Mouse (Mus musculus): ENCODE results near the gene Dclk1. TPM values are rescaled to one million over a fixed set of nuclear protein-coding genes. Genes with fewer than 3 reads are reported as not detected.

Gene Dclk1
- polyA plus RNA-seq, 2 experiments, result 23.3 to 66.2 TPM

DNA sequence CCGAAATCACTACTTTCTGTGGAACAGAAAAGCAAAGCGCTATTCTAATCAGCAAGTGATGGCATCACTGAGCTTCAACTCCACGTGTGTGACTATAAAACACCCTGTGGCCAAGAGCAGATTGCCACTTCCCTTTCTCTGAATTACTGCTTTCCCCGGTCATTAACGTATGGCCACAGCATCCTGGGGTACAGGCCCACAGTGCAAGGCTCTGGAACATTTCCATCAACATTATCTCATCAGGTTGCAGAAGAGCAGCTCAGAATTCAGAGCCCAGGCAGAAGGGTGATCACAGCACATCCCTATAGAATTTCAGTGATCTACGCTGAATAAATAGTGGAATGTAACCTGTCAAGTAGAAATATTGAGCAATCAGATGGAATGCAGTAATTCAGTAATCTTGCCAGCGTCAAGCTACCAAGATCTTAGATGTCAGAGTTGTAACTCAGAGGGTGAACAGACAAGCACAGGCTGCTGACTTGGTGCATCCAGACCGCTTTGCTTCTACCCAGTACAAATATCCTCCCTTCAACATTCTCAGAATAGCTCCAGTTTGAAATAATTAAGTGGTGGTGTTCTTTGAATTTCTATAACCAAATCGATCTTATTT lies 293.5 kb downstream of the Dclk1 start:
- peak; percentile 16 for DNase-seq (ENCODE audit: low spot score)
- Histone ChIP-seq H3K9me3 (ENCODE audit: control insufficient read depth, low read length) (no peaks in the 10 kb centered on the region), H3K4me3 (replicated peaks; ENCODE audit: low read length) (no peak overlapping the region), H3K27me3 (ENCODE audit: control insufficient read depth, insufficient read depth, low read length) (no peaks in the 10 kb centered on the region), H3K36me3 (ENCODE audit: control insufficient read depth, insufficient read depth, low read length) (no peaks in the 10 kb centered on the region), H3K27ac (replicated peaks; ENCODE audit: low read depth, low read length) (no peak overlapping the region), H3K4me1 (ENCODE audit: control insufficient read depth, insufficient read depth, low read length) (peaks cover 76% of the 10 kb centered on the region), H3K4me2 (replicated peaks; ENCODE audit: low read depth, low read length, severe bottlenecking) (no peak overlapping the region), H3K9ac (ENCODE audit: low read depth, low read length, severe bottlenecking) (no peak overlapping the region)
- WGBS, result 56% methylated on average over 9 of the region's 9 CpGs
- TF ChIP-seq POLR2A (IDR thresholded peaks at IDR 0.05; ENCODE audit: borderline replicate concordance, extremely low read depth, insufficient read depth, insufficient read length), result no peak
- no peak for ATAC-seq (ENCODE audit: low FRiP score, low read depth)

DNA sequence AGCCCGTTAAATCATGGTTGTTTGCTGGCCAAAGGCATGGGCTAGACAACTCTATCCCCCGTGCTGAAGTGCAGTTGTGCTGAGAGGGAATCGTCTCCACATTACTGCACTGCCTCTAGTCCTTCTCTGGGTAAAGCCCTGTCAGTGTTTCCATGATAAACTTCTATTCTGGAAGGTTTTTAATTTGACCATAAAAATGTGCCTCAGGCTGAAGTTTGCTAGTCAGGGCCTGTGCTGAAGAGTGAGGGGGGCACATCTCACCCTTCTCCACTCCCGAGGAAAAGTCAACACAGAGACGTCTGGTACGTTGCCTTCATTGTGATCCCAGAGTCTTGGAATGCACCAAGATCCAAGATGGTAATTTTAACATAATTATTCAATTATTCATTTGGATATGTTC lies 294.7 kb downstream of the Dclk1 start:
- 14% methylated on average over 6 of the region's 6 CpGs for WGBS
- peak overlapping the region; percentile 21 for H3K27ac ChIP-seq (replicated peaks; ENCODE audit: low read depth, low read length)
- no peak for TF ChIP-seq POLR2A (IDR thresholded peaks at IDR 0.05; ENCODE audit: borderline replicate concordance, extremely low read depth, insufficient read depth, insufficient read length)
- H3K4me1 ChIP-seq (ENCODE audit: control insufficient read depth, insufficient read depth, low read length), result peaks cover 64% of the 10 kb centered on the region
- no peak for ATAC-seq (ENCODE audit: low FRiP score, low read depth)
- DNase-seq (ENCODE audit: low spot score), result peak; percentile 60
- no peaks in the 10 kb centered on the region for H3K27me3 ChIP-seq (ENCODE audit: control insufficient read depth, insufficient read depth, low read length)
- H3K4me2 ChIP-seq (replicated peaks; ENCODE audit: low read depth, low read length, severe bottlenecking), result no peak overlapping the region
- H3K36me3 ChIP-seq (ENCODE audit: control insufficient read depth, insufficient read depth, low read length), result no peaks in the 10 kb centered on the region
- no peak overlapping the region for H3K4me3 ChIP-seq (replicated peaks; ENCODE audit: low read length)
- H3K9me3 ChIP-seq (ENCODE audit: control insufficient read depth, low read length), result no peaks in the 10 kb centered on the region
- H3K9ac ChIP-seq (ENCODE audit: low read depth, low read length, severe bottlenecking), result no peak overlapping the region

DNA sequence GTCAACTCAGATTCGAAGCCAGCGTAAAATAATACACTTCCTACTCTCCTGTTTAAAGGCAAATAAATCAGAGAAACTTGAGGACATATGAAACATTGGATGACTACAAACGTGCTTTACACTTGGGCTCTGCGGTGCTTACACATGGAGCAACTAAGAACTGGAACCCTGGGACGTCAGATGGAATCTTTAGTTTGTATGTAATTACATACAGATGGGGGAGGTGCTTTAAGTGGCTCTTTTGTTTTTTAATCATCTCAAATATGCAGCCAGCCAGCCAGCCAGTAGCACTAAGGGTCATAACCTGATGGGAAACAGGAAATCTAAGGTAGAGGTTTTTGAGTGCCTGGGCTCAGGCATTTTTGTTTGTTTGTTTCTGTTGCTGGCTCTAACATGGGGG lies 295.6 kb downstream of the Dclk1 start:
- Histone ChIP-seq H3K4me1 (ENCODE audit: control insufficient read depth, insufficient read depth, low read length) (peaks cover 56% of the 10 kb centered on the region), H3K36me3 (ENCODE audit: control insufficient read depth, insufficient read depth, low read length) (no peaks in the 10 kb centered on the region), H3K27ac (replicated peaks; ENCODE audit: low read depth, low read length) (no peak overlapping the region), H3K9me3 (ENCODE audit: control insufficient read depth, low read length) (no peaks in the 10 kb centered on the region), H3K4me3 (replicated peaks; ENCODE audit: low read length) (no peak overlapping the region), H3K4me2 (replicated peaks; ENCODE audit: low read depth, low read length, severe bottlenecking) (no peak overlapping the region), H3K9ac (ENCODE audit: low read depth, low read length, severe bottlenecking) (no peak overlapping the region), H3K27me3 (ENCODE audit: control insufficient read depth, insufficient read depth, low read length) (no peaks in the 10 kb centered on the region)
- no peak for TF ChIP-seq POLR2A (IDR thresholded peaks at IDR 0.05; ENCODE audit: borderline replicate concordance, extremely low read depth, insufficient read depth, insufficient read length)
- ATAC-seq (ENCODE audit: low FRiP score, low read depth) (no peak), DNase-seq (ENCODE audit: low spot score) (peak; percentile 44)
- 19% methylated on average over 5 of the region's 5 CpGs for WGBS

DNA sequence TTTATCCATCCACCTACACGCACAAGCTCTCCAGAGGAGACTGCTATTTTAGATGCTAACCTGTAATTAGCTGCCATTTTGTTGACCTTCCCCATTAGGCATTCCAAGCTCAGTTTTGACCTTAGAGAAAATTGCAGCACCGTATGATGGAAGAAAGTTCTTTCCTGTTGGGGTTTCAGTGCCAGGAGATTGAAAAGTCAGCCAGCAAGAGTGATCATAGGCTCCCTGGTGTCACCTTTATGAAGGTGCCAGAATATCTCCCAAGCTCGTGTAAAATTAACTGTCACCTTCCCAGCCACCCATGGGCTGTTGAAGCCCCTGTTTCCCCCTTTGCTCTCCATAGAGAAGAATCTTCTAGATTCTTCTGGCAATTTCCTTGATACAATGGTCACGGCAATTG lies 297.2 kb downstream of the Dclk1 start:
- H3K4me1 ChIP-seq (ENCODE audit: control insufficient read depth, insufficient read depth, low read length), result peaks cover 54% of the 10 kb centered on the region
- WGBS, result 35% methylated on average over 4 of the region's 4 CpGs
- no peak overlapping the region for H3K27ac ChIP-seq (replicated peaks; ENCODE audit: low read depth, low read length)
- no peak for TF ChIP-seq POLR2A (IDR thresholded peaks at IDR 0.05; ENCODE audit: borderline replicate concordance, extremely low read depth, insufficient read depth, insufficient read length)
- no peaks in the 10 kb centered on the region for H3K27me3 ChIP-seq (ENCODE audit: control insufficient read depth, insufficient read depth, low read length)
- H3K36me3 ChIP-seq (ENCODE audit: control insufficient read depth, insufficient read depth, low read length), result no peaks in the 10 kb centered on the region
- H3K4me3 ChIP-seq (replicated peaks; ENCODE audit: low read length), result no peak overlapping the region
- DNase-seq (ENCODE audit: low spot score) (no peak), ATAC-seq (ENCODE audit: low FRiP score, low read depth) (no peak)
- no peak overlapping the region for H3K4me2 ChIP-seq (replicated peaks; ENCODE audit: low read depth, low read length, severe bottlenecking)
- no peak overlapping the region for H3K9ac ChIP-seq (ENCODE audit: low read depth, low read length, severe bottlenecking)
- no peaks in the 10 kb centered on the region for H3K9me3 ChIP-seq (ENCODE audit: control insufficient read depth, low read length)

DNA sequence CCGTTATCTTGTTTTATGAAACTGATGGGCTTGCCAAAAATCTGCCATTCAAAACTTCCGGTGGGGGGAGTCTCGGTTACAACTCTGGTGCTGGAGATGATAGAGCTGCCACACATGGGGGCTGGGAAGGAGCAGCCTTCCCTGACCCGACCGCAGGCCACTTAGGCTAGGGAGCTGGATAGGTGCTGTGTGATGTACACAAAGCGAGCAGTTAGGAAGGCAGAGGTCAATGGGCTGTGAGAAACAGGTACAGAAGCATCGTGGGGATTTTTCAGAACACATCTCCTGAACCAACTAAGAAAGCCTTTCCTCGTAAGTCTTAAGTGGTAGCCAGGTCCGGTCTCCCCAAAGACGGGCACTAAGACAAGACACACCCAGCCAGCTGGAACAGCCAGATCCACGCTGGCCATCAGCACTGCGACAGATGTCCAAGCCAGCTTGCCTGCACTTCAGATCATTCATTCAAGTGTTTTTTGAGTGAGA lies 297.7 kb downstream of the Dclk1 start:
- WGBS, result 67% methylated on average over 12 of the region's 12 CpGs
- no peak overlapping the region for H3K27ac ChIP-seq (replicated peaks; ENCODE audit: low read depth, low read length)
- H3K9ac ChIP-seq (ENCODE audit: low read depth, low read length, severe bottlenecking), result no peak overlapping the region
- H3K9me3 ChIP-seq (ENCODE audit: control insufficient read depth, low read length), result no peaks in the 10 kb centered on the region
- H3K4me2 ChIP-seq (replicated peaks; ENCODE audit: low read depth, low read length, severe bottlenecking), result no peak overlapping the region
- no peak for TF ChIP-seq POLR2A (IDR thresholded peaks at IDR 0.05; ENCODE audit: borderline replicate concordance, extremely low read depth, insufficient read depth, insufficient read length)
- peaks cover 51% of the 10 kb centered on the region for H3K4me1 ChIP-seq (ENCODE audit: control insufficient read depth, insufficient read depth, low read length)
- DNase-seq (ENCODE audit: low spot score) (no peak), ATAC-seq (ENCODE audit: low FRiP score, low read depth) (no peak)
- H3K36me3 ChIP-seq (ENCODE audit: control insufficient read depth, insufficient read depth, low read length), result no peaks in the 10 kb centered on the region
- no peaks in the 10 kb centered on the region for H3K27me3 ChIP-seq (ENCODE audit: control insufficient read depth, insufficient read depth, low read length)
- H3K4me3 ChIP-seq (replicated peaks; ENCODE audit: low read length), result no peak overlapping the region

All from limb, embryonic 14.5 days (tissue).